Mouse (Mus musculus) neural tube, embryonic 11.5 days (tissue): ENCODE measurements around the gene Ptchd1. TPM values are rescaled to one million over a fixed set of nuclear protein-coding genes. Genes with fewer than 3 reads are reported as not detected.

Experiments
- ATAC-seq: fragments of 200-750 bp; cut with Nextera tagmentation; 2 replicates; pipeline ENCODE4 v1.8.0; 2017; ENCODE audit warnings: moderate number of reproducible peaks, mild to moderate bottlenecking, moderate TSS enrichment, moderate library complexity; ENCODE audit not compliant: insufficient read depth, low FRiP score, low TSS enrichment
- DNase-seq: peaks from one replicate; pipeline ENCODE4 v3.0.0-alpha.2; 2015; ENCODE audit warnings: low spot score
- H3K27ac ChIP-seq: fragments of 300-500 bp; sonication (generic); 2 replicates; pipeline ENCODE4 v1.5.1; 2014; ENCODE audit warnings: low read depth, mild to moderate bottlenecking, low read length
- H3K27me3 ChIP-seq: fragments of 300-500 bp; sonication (generic); 2 replicates; pipeline ENCODE4 v1.6.1; 2014; ENCODE audit warnings: mild to moderate bottlenecking, low read length, mixed read lengths; ENCODE audit not compliant: control insufficient read depth, insufficient read depth
- H3K36me3 ChIP-seq: fragments of 300-500 bp; sonication (generic); 2 replicates; pipeline ENCODE4 v1.6.1; 2014; ENCODE audit warnings: mild to moderate bottlenecking, low read length, moderate library complexity, mixed read lengths; ENCODE audit not compliant: control insufficient read depth, insufficient read depth
- H3K4me1 ChIP-seq: fragments of 300-500 bp; sonication (generic); 2 replicates; pipeline ENCODE4 v1.6.1; 2014; ENCODE audit warnings: low read length, mixed read lengths; ENCODE audit not compliant: control insufficient read depth, insufficient read depth
- H3K4me2 ChIP-seq: fragments of 300-500 bp; sonication (generic); 2 replicates; pipeline ENCODE4 v1.6.1; 2014; ENCODE audit warnings: low read depth, mild to moderate bottlenecking, moderate library complexity
- H3K4me3 ChIP-seq: fragments of 300-500 bp; sonication (generic); 2 replicates; pipeline ENCODE4 v1.5.1; 2014; ENCODE audit warnings: low read depth, low read length
- H3K9ac ChIP-seq: fragments of 300-500 bp; sonication (generic); 2 replicates; pipeline ENCODE4 v1.6.1; 2014; ENCODE audit warnings: mild to moderate bottlenecking, low read length
- H3K9me3 ChIP-seq: fragments of 300-500 bp; sonication (generic); 2 replicates; pipeline ENCODE4 v1.6.1; 2016; ENCODE audit warnings: low read length; ENCODE audit not compliant: control insufficient read depth
- WGBS: fragments of 180-500 bp; shearing (Covaris S2); extraction: QIAGEN DNeasy Blood & Tissue Kit; methylation state at CpG from one replicate; pipeline ENCODE4 v1.1.7; 2014; 5-methylcytosine and 5-hydroxymethylcytosine counted together
- polyA plus RNA-seq: library from polyadenylated mRNA; unstranded; fragments of >200 nt; fragmentation: Nextera tagmentation; extraction: Ambion mirVana; gene quantifications from 2 replicates; pipeline ENCODE4 v1.2.1, GENCODE M21; 2014

Ptchd1 gene
- polyA plus RNA-seq, result 0.93 and 1.2 TPM in 2 replicates

GRCm38 (mm10) chrX:155623701-155624281, at the start of gene Ptchd1:
TSS of gene Ptchd1 (minus strand) at chrX:155623814.
- H3K9ac ChIP-seq, result peak within 1 kb of the TSS; percentile 6; the same call in 1 of the 2 replicates
- H3K4me1 ChIP-seq, result no peaks in the 10 kb centered on the region
- H3K27me3 ChIP-seq, result peaks cover 23% of the 10 kb centered on the region
- 18% methylated on average over 19 of the region's 34 CpGs for WGBS
- ATAC-seq (peak; percentile 62), DNase-seq (peak; percentile 44)
- H3K9me3 ChIP-seq, result no peaks in the 10 kb centered on the region
- peak within 1 kb of the TSS; percentile 45 for H3K4me3 ChIP-seq
- no peaks in the 10 kb centered on the region for H3K36me3 ChIP-seq
- no peak within 1 kb of the TSS for H3K27ac ChIP-seq
- H3K4me2 ChIP-seq, result peak within 1 kb of the TSS; percentile 76

GRCm38 (mm10) chrX:155657971-155658370, 34.4 kb upstream of the Ptchd1 start:
- ATAC-seq (no peak), DNase-seq (no peak)
- Histone ChIP-seq H3K9ac (no peak overlapping the region), H3K36me3 (no peaks in the 10 kb centered on the region), H3K27me3 (no peaks in the 10 kb centered on the region), H3K4me3 (no peak overlapping the region), H3K27ac (no peak overlapping the region), H3K4me1 (no peaks in the 10 kb centered on the region), H3K9me3 (no peaks in the 10 kb centered on the region), H3K4me2 (no peak overlapping the region)
- 93% methylated on average over 1 of the region's 1 CpGs for WGBS

GRCm38 (mm10) chrX:155645975-155646374, 22.4 kb upstream of the Ptchd1 start:
- WGBS, result 86% methylated on average over 3 of the region's 3 CpGs
- ATAC-seq, result no peak
- H3K4me1 ChIP-seq, result no peaks in the 10 kb centered on the region
- H3K36me3 ChIP-seq, result no peaks in the 10 kb centered on the region
- no peak overlapping the region for H3K4me2 ChIP-seq
- H3K4me3 ChIP-seq, result no peak overlapping the region
- H3K9me3 ChIP-seq, result no peaks in the 10 kb centered on the region
- H3K27ac ChIP-seq, result no peak overlapping the region
- no peak for DNase-seq
- H3K9ac ChIP-seq, result no peak overlapping the region
- H3K27me3 ChIP-seq, result no peaks in the 10 kb centered on the region

- no peak overlapping the region for H3K9ac ChIP-seq
- no peaks in the 10 kb centered on the region for H3K4me1 ChIP-seq
- no peak overlapping the region for H3K4me3 ChIP-seq
- no peak overlapping the region for H3K4me2 ChIP-seq
- H3K36me3 ChIP-seq, result no peaks in the 10 kb centered on the region
- no peak overlapping the region for H3K27ac ChIP-seq
- H3K27me3 ChIP-seq, result no peaks in the 10 kb centered on the region
- DNase-seq (no peak), ATAC-seq (no peak)
- 18% methylated on average over 1 of the region's 1 CpGs for WGBS
- H3K9me3 ChIP-seq, result no peaks in the 10 kb centered on the region
These were observed 20.4 kb upstream of the Ptchd1 start for GRCm38 (mm10) chrX:155643975-155644374.

GRCm38 (mm10) chrX:155625671-155626196, 2.1 kb upstream of the Ptchd1 start:
- no peak for ATAC-seq
- peak; percentile 10 for DNase-seq
- Histone ChIP-seq H3K9me3 (no peaks in the 10 kb centered on the region), H3K9ac (no peak overlapping the region), H3K4me3 (no peak overlapping the region), H3K4me1 (no peaks in the 10 kb centered on the region), H3K27ac (no peak overlapping the region), H3K36me3 (no peaks in the 10 kb centered on the region), H3K4me2 (0 out of 2 replicates have a peak overlapping the region, but pooled peaks have one; percentile 20), H3K27me3 (peaks cover 23% of the 10 kb centered on the region)
- 12% methylated on average over 13 of the region's 13 CpGs for WGBS

GRCm38 (mm10) chrX:155624895-155625294, 1.3 kb upstream of the Ptchd1 start:
- no peaks in the 10 kb centered on the region for H3K36me3 ChIP-seq
- no peaks in the 10 kb centered on the region for H3K9me3 ChIP-seq
- no peak overlapping the region for H3K9ac ChIP-seq
- no peak overlapping the region for H3K27ac ChIP-seq
- DNase-seq (peak; percentile 8), ATAC-seq (no peak)
- peak overlapping the region; percentile 25 for H3K4me3 ChIP-seq
- no peaks in the 10 kb centered on the region for H3K4me1 ChIP-seq
- peaks cover 23% of the 10 kb centered on the region for H3K27me3 ChIP-seq
- H3K4me2 ChIP-seq, result peak overlapping the region; percentile 76
- 19% methylated on average over 15 of the region's 15 CpGs for WGBS

- 19% methylated on average over 17 of the region's 19 CpGs for WGBS
- peak within 1 kb of the TSS; percentile 6; the same call in 1 of the 2 replicates for H3K9ac ChIP-seq
- H3K27me3 ChIP-seq, result peaks cover 23% of the 10 kb centered on the region
- ATAC-seq (peak; percentile 42; the same call in 1 of the 2 replicates), DNase-seq (peak; percentile 17)
- H3K9me3 ChIP-seq, result no peaks in the 10 kb centered on the region
- no peak within 1 kb of the TSS for H3K27ac ChIP-seq
- H3K4me3 ChIP-seq, result peak within 1 kb of the TSS; percentile 45
- no peaks in the 10 kb centered on the region for H3K4me1 ChIP-seq
- no peaks in the 10 kb centered on the region for H3K36me3 ChIP-seq
- H3K4me2 ChIP-seq, result peak within 1 kb of the TSS; percentile 76
These were observed 777 bp upstream of the Ptchd1 start, which contains the start of gene Gm15155 for GRCm38 (mm10) chrX:155624341-155624841. TSS of gene Gm15155 (plus strand) at chrX:155624741.

GRCm38 (mm10) chrX:155622961-155623599, 534 bp downstream of the Ptchd1 start:
- no peaks in the 10 kb centered on the region for H3K9me3 ChIP-seq
- peak overlapping the region; percentile 45 for H3K4me3 ChIP-seq
- peaks cover 23% of the 10 kb centered on the region for H3K27me3 ChIP-seq
- no peaks in the 10 kb centered on the region for H3K36me3 ChIP-seq
- H3K4me2 ChIP-seq, result peak overlapping the region; percentile 76
- DNase-seq, result peak; percentile 22
- H3K27ac ChIP-seq, result no peak overlapping the region
- peak; percentile 57 for ATAC-seq
- no peaks in the 10 kb centered on the region for H3K4me1 ChIP-seq
- H3K9ac ChIP-seq, result peak overlapping the region; percentile 6; the same call in 1 of the 2 replicates
- WGBS, result 24% methylated on average over 20 of the region's 69 CpGs
